Mouse (Mus musculus) liver, embryonic 14.5 days (tissue): Measurements from ENCODE around the gene Mansc1. TPM values are rescaled to one million over a fixed set of nuclear protein-coding genes. Genes with fewer than 3 reads are reported as not detected.

Source experiments
- ATAC-seq: fragments of 200-750 bp; cut with Nextera tagmentation; 2 replicates; pipeline ENCODE4 v1.8.0; 2017; ENCODE audit warnings: moderate number of reproducible peaks, mild to moderate bottlenecking, moderate library complexity; ENCODE audit not compliant: insufficient read depth
- DNase-seq, 3 experiments: peaks; one replicate each; pipeline ENCODE4 v3.0.0-alpha.2; 2012 to 2013; ENCODE audit warnings: low read depth in 3 of 3, low spot score in 3 of 3
- H3K27ac ChIP-seq: fragments of 300-500 bp; sonication (generic); 2 replicates; pipeline ENCODE4 v1.5.1; 2014; ENCODE audit warnings: moderate library complexity, mild to moderate bottlenecking, control low read depth, inconsistent platforms
- H3K27me3 ChIP-seq: fragments of 300-500 bp; sonication (generic); 2 replicates; pipeline ENCODE4 v1.6.1; 2014; ENCODE audit warnings: mild to moderate bottlenecking, low read length, moderate library complexity; ENCODE audit not compliant: control insufficient read depth, insufficient read depth
- H3K36me3 ChIP-seq: fragments of 300-500 bp; sonication (generic); replicated peaks from 2 replicates; pipeline ENCODE4 v1.6.1; 2014; ENCODE audit warnings: low read depth; ENCODE audit not compliant: control insufficient read depth, insufficient read depth
- H3K4me1 ChIP-seq, 2 experiments: fragments of 200-500 bp in 1 of 2; fragments of 300-500 bp in 1 of 2; sonication (generic) in 1 of 2; replicated peaks; 2 replicates each; pipeline ENCODE4 v1.6.1; 2012 to 2014; ENCODE audit warnings: antibody characterized with exemption in 1 of 2, inconsistent platforms in 1 of 2, low read length in 1 of 2; ENCODE audit not compliant: control insufficient read depth in 2 of 2, insufficient read depth in 2 of 2
- H3K4me2 ChIP-seq: fragments of 300-500 bp; sonication (generic); 2 replicates; pipeline ENCODE4 v1.6.1; 2014; ENCODE audit warnings: low read depth, mild to moderate bottlenecking, control low read depth, moderate library complexity
- H3K4me3 ChIP-seq, 2 experiments: fragments of 200-500 bp in 1 of 2; fragments of 300-500 bp in 1 of 2; sonication (generic) in 1 of 2; 2 replicates each; pipeline ENCODE4 v1.5.1; 2012 to 2014; ENCODE audit warnings: low read depth in 2 of 2, low read length in 2 of 2, mild to moderate bottlenecking in 2 of 2, control low read depth in 1 of 2, inconsistent platforms in 1 of 2, moderate library complexity in 1 of 2; ENCODE audit not compliant: insufficient read depth in 1 of 2
- H3K9ac ChIP-seq: fragments of 300-500 bp; sonication (generic); replicated peaks from 2 replicates; pipeline ENCODE4 v1.6.1; 2014; ENCODE audit warnings: mild to moderate bottlenecking, control low read depth, moderate library complexity
- H3K9me3 ChIP-seq: fragments of 300-500 bp; sonication (generic); 2 replicates; pipeline ENCODE4 v1.6.1; 2016; ENCODE audit warnings: low read length, mixed read lengths; ENCODE audit not compliant: control insufficient read depth
- CTCF ChIP-seq: IDR thresholded peaks from 2 replicates; pipeline ENCODE4 v1.5.1; 2016; ENCODE audit warnings: antibody characterized with exemption, low read depth, control low read depth
- EP300 ChIP-seq: IDR thresholded peaks from 2 replicates; pipeline ENCODE4 v1.6.1; 2016; ENCODE audit warnings: antibody characterized with exemption, low read depth
- WGBS: fragments of 180-500 bp; shearing (Covaris S2); extraction: QIAGEN DNeasy Blood & Tissue Kit; methylation state at CpG from one replicate; pipeline ENCODE4 v1.1.7; 2014; ENCODE audit not compliant: insufficient replicate concordance; 5-methylcytosine and 5-hydroxymethylcytosine counted together
- polyA plus RNA-seq, 2 experiments: library from polyadenylated mRNA; depleted of rRNA in 1 of 2; stranded (reverse) in 1 of 2; unstranded in 1 of 2; fragments of >200 nt; fragmentation: Nextera tagmentation in 1 of 2; extraction: Ambion mirVana in 1 of 2; gene quantifications; 2 replicates each; pipeline versions ENCODE4 v1.2.1 to v1.2.3; 2012 to 2014

The Mansc1 gene
- polyA plus RNA-seq, 2 experiments: 0.52 to 0.55 TPM

DNA sequence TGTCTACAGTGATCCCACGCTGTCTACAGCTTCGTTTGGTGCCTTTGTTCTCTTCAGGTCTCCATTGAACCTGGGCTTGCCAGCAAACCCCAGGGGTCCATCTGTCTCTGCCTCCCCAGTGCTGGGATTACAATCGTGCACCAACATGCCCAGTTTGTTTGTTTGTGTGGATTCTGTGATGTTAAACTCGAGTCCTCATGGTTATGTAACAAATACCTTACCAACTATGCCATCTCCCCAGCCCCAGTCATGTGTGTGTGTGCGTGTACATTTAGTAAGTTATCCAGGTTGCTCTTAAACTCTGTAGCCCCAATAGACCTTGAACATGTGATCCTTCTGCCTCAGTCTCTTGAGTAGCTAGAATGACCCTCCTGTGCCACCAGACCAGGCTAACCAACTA, 46.0 kb downstream of the Mansc1 start:
- TF ChIP-seq EP300 (no peak), CTCF (no peak)

DNA sequence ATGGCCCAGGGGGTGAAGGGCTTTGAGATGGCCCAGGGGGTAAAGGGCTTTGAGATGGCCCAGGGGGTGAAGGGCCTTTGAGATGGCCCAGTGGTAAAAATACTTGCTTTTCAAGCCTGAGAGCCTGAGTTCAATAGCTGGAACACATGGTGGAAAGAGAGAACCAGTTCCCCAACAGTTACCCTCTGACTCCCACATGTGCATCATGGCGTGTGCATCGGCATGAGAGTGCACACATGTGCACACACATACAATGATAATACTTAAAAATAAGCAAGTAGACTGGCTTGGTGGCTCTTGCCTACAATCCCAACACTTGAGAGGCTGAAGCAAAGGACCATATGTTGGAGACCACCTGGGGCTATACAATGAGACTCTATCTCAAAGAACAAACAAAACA, 47.7 kb downstream of the Mansc1 start:
- no peak for ATAC-seq
- TF ChIP-seq CTCF: no peak
- TF ChIP-seq EP300: no peak
- Histone ChIP-seq H3K9ac (no peak overlapping the region), H3K4me2 (no peak overlapping the region), H3K36me3 (no peaks in the 10 kb centered on the region), H3K9me3 (no peaks in the 10 kb centered on the region), H3K4me3 (no peak overlapping the region), H3K27me3 (no peaks in the 10 kb centered on the region), H3K4me1 (no peaks in the 10 kb centered on the region), H3K27ac (no peak overlapping the region)
- 89% methylated on average over 2 of the region's 2 CpGs for WGBS
- no peak for DNase-seq

More for the DNA sequence above, 46.0 kb downstream of the Mansc1 start:
- H3K9me3 ChIP-seq: no peaks in the 10 kb centered on the region
- WGBS: 55% methylated on average over 5 of the region's 5 CpGs
- H3K4me2 ChIP-seq: no peak overlapping the region
- no peaks in the 10 kb centered on the region for H3K36me3 ChIP-seq
- no peaks in the 10 kb centered on the region for H3K4me1 ChIP-seq
- no peak overlapping the region for H3K9ac ChIP-seq
- no peak overlapping the region for H3K4me3 ChIP-seq
- no peaks in the 10 kb centered on the region for H3K27me3 ChIP-seq
- ATAC-seq (no peak), DNase-seq (no peak)
- no peak overlapping the region for H3K27ac ChIP-seq

- H3K36me3 ChIP-seq: no peaks in the 10 kb centered on the region
- no peaks in the 10 kb centered on the region for H3K27me3 ChIP-seq
- H3K4me1 ChIP-seq: no peaks in the 10 kb centered on the region
- ATAC-seq (no peak), DNase-seq (no peak)
- H3K9me3 ChIP-seq: no peaks in the 10 kb centered on the region
- H3K9ac ChIP-seq: no peak overlapping the region
- H3K4me2 ChIP-seq: no peak overlapping the region
- no peak for TF ChIP-seq EP300
- no peak for TF ChIP-seq CTCF
- no peak overlapping the region for H3K4me3 ChIP-seq
- H3K27ac ChIP-seq: no peak overlapping the region
- WGBS: 75% methylated on average over 5 of the region's 5 CpGs
These were observed 50.2 kb downstream of the Mansc1 start for GRCm38 (mm10) chr6:134582110-134582509.

GRCm38 (mm10) chr6:134579506-134579905, 52.8 kb downstream of the Mansc1 start:
- H3K27ac ChIP-seq: no peak overlapping the region
- H3K27me3 ChIP-seq: no peaks in the 10 kb centered on the region
- H3K36me3 ChIP-seq: no peaks in the 10 kb centered on the region
- no peak for ATAC-seq
- H3K4me2 ChIP-seq: no peak overlapping the region
- H3K4me3 ChIP-seq: no peak overlapping the region
- H3K4me1 ChIP-seq: no peaks in the 10 kb centered on the region
- no peaks in the 10 kb centered on the region for H3K9me3 ChIP-seq
- no peak overlapping the region for H3K9ac ChIP-seq
- 68% methylated on average over 4 of the region's 4 CpGs for WGBS
- no peak for TF ChIP-seq CTCF
- no peak for TF ChIP-seq EP300
- no peak for DNase-seq

DNA sequence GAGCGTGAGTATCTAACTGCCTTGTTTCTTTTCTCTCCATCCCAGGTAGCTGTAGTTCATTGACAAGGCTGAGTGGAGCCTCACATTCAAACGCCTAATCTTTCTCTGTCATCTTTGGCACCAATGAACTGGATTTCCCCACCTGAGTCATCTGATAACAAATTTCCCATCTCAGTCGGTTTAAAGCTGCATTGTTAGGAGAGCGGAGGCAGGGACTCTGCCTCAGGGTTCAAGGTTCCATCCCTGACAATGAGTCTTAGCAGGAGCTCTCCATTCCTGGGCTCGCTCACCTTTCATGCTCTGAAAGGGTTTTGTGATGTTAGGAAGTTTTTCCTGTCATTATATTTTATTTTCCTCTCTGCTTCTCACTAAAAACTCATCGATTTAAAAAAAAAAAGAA, 54.2 kb downstream of the Mansc1 start:
- Histone ChIP-seq H3K27me3 (no peaks in the 10 kb centered on the region), H3K4me1 (no peaks in the 10 kb centered on the region), H3K27ac (no peak overlapping the region), H3K9me3 (no peaks in the 10 kb centered on the region), H3K4me3 (no peak overlapping the region), H3K36me3 (no peaks in the 10 kb centered on the region), H3K9ac (no peak overlapping the region), H3K4me2 (no peak overlapping the region)
- no peak for ATAC-seq
- 50% methylated on average over 6 of the region's 6 CpGs for WGBS
- no peak for DNase-seq
- TF ChIP-seq CTCF (no peak), EP300 (no peak)
